Mouse (Mus musculus): ENCODE results near the gene Ttc28. TPM values are rescaled to one million over a fixed set of nuclear protein-coding genes. Genes with fewer than 3 reads are reported as not detected.

The Ttc28 gene
- total RNA-seq, 1 experiment, result 5.8 TPM

DNA sequence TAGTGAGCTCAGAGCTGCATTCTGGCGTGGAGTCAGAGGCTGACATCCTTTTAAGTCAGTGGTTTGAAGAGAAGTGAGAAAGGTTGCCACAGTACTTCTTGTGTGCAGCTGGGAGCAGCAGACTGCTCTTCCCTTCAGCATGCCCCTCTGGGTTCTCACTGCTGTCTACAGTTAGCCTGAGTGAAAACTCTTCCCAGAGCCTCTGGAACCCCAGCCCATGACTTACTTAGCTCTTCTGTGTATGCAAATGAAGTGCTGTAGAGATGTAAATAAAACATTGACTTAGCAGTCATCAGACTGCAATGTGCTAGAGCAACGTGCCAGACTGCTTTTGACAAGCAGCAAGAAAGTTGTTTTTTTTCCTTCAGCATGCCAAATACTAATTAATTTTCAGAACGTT, 70.2 kb downstream of the Ttc28 start:
- no peak overlapping the region for H3K9ac ChIP-seq (ENCODE audit: insufficient read depth, low read depth, low read length, poor library complexity, severe bottlenecking)
- 0 out of 4 replicates have a peak, but pooled peaks cover 0 to 1% of the 10 kb centered on the region in 2 experiments for H3K4me1 ChIP-seq (ENCODE audit: control insufficient read depth in 2 of 2, insufficient read depth in 2 of 2, low read length in 2 of 2, poor library complexity in 1 of 2)
- no peak overlapping the region for H3K4me3 ChIP-seq (ENCODE audit: insufficient read depth in 1 of 2, low read depth in 1 of 2, low read length in 2 of 2, poor library complexity in 1 of 2, severe bottlenecking in 1 of 2)
- H3K9me3 ChIP-seq (ENCODE audit: control insufficient read depth, insufficient read depth, low read depth, low read length), result no peaks in the 10 kb centered on the region
- no peak overlapping the region for H3K27ac ChIP-seq (ENCODE audit: insufficient read depth, low read depth, low read length, poor library complexity, severe bottlenecking)
- TF ChIP-seq ZNF384 (IDR thresholded peaks at IDR 0.05; ENCODE audit: low read depth, low read length) (no peak), HCFC1 (IDR thresholded peaks at IDR 0.05; ENCODE audit: borderline replicate concordance, insufficient read depth, low read length) (no peak), ZC3H11A (IDR thresholded peaks at IDR 0.05; ENCODE audit: borderline replicate concordance, low read depth, low read length) (no peak), CHD2 (IDR thresholded peaks at IDR 0.05; ENCODE audit: low read depth, low read length) (no peak), MAFK (IDR thresholded peaks at IDR 0.05; ENCODE audit: insufficient read depth, low read depth, low read length) (no peak)
- in situ Hi-C loops (cut with MboI; ENCODE audit: low sequenced_read_pairs in 2 of 2, unreplicated experiment in 2 of 2), result no loop called here
- H3K36me3 ChIP-seq (ENCODE audit: control insufficient read depth, insufficient read depth, low read length, poor library complexity, severe bottlenecking), result no peaks in the 10 kb centered on the region
- DNase-seq (ENCODE audit: low read depth, low spot score), result peak; percentile 13

DNA sequence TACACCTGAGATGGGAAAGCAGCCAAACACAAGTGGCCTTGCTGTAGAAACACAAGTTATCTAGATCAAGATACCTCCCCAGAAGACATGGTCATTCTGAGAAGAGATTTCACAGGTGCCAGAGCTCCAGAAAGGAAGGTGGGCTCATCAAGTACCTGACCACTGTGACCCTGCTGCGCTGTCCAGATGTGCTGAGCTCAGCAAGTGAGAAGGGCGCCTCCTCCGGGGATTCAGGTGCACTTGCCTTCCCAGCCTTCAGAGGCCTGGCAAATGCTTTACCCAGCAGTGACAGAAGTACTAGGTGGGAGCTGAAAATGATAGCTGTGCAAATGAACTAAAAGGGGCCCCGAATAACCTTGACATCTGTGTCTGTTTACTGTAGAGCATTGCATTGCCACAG, 78.6 kb downstream of the Ttc28 start:
- no peaks in the 10 kb centered on the region for H3K9me3 ChIP-seq (ENCODE audit: control insufficient read depth, insufficient read depth, low read depth, low read length)
- H3K9ac ChIP-seq (ENCODE audit: insufficient read depth, low read depth, low read length, poor library complexity, severe bottlenecking), result no peak overlapping the region
- H3K36me3 ChIP-seq (ENCODE audit: control insufficient read depth, insufficient read depth, low read length, poor library complexity, severe bottlenecking), result no peaks in the 10 kb centered on the region
- peak; percentile 87 for TF ChIP-seq MAFK (IDR thresholded peaks at IDR 0.05; ENCODE audit: insufficient read depth, low read depth, low read length)
- TF ChIP-seq HCFC1 (IDR thresholded peaks at IDR 0.05; ENCODE audit: borderline replicate concordance, insufficient read depth, low read length), result no peak
- DNase-seq (ENCODE audit: low read depth, low spot score), result no peak
- H3K4me1 ChIP-seq (ENCODE audit: control insufficient read depth in 2 of 2, insufficient read depth in 2 of 2, low read length in 2 of 2, poor library complexity in 1 of 2), result no peaks in the 10 kb centered on the region
- no peak overlapping the region for H3K27ac ChIP-seq (ENCODE audit: insufficient read depth, low read depth, low read length, poor library complexity, severe bottlenecking)
- no peak overlapping the region for H3K4me3 ChIP-seq (ENCODE audit: insufficient read depth in 1 of 2, low read depth in 1 of 2, low read length in 2 of 2, poor library complexity in 1 of 2, severe bottlenecking in 1 of 2)
- in situ Hi-C loops (cut with MboI; ENCODE audit: low sequenced_read_pairs in 2 of 2, unreplicated experiment in 2 of 2), result no loop called here

DNA sequence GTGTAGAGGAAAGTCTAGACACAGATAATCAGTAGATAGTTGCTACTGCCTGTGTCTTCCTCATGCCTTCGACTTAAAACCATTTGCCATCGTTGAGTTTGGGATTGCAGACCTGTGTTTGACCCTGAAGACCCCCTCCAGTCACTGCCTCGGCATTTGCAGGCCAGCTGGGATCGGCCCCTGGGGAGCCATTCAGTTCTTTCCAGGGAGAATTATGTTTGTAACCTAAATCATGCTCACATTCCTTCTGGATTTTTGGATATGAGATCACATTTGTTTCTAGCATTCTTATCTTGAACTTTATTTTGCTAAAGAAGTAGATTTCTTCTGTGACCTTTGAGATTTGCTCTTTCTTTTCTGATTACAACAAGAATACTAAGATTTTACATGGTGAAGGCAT, 80.5 kb downstream of the Ttc28 start:
- no peaks in the 10 kb centered on the region for H3K9me3 ChIP-seq (ENCODE audit: control insufficient read depth, insufficient read depth, low read depth, low read length)
- H3K4me3 ChIP-seq (ENCODE audit: insufficient read depth in 1 of 2, low read depth in 1 of 2, low read length in 2 of 2, poor library complexity in 1 of 2, severe bottlenecking in 1 of 2), result no peak overlapping the region
- no peak overlapping the region for H3K9ac ChIP-seq (ENCODE audit: insufficient read depth, low read depth, low read length, poor library complexity, severe bottlenecking)
- no peak for TF ChIP-seq ZNF384 (IDR thresholded peaks at IDR 0.05; ENCODE audit: low read depth, low read length)
- TF ChIP-seq HCFC1 (IDR thresholded peaks at IDR 0.05; ENCODE audit: borderline replicate concordance, insufficient read depth, low read length), result no peak
- no peak for TF ChIP-seq MAFK (IDR thresholded peaks at IDR 0.05; ENCODE audit: insufficient read depth, low read depth, low read length)
- no peak for TF ChIP-seq CHD2 (IDR thresholded peaks at IDR 0.05; ENCODE audit: low read depth, low read length)
- H3K27ac ChIP-seq (ENCODE audit: insufficient read depth, low read depth, low read length, poor library complexity, severe bottlenecking), result no peak overlapping the region
- H3K4me1 ChIP-seq (ENCODE audit: control insufficient read depth in 2 of 2, insufficient read depth in 2 of 2, low read length in 2 of 2, poor library complexity in 1 of 2), result no peaks in the 10 kb centered on the region
- in situ Hi-C loops (cut with MboI; ENCODE audit: low sequenced_read_pairs in 2 of 2, unreplicated experiment in 2 of 2), result no loop called here
- DNase-seq (ENCODE audit: low read depth, low spot score), result no peak
- H3K36me3 ChIP-seq (ENCODE audit: control insufficient read depth, insufficient read depth, low read length, poor library complexity, severe bottlenecking), result no peaks in the 10 kb centered on the region

DNA sequence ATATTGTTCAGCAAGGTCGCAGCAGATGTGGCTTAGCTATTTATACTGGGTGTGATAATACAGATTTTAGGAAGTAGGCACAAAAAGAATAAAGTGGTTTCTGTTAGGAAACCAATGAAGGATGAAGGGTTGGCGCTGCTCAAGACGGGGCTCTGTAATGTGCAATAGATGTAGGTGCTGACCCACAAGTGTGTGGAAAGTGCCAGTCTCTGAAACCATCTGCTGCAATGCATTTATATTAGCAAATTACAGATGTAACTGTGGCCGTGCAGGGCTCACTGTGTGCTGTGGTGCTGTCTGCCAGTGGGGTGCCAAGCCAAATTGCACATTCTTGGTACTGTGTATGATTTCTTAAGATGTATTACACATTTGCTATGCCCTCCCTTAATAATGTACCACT, 81.3 kb downstream of the Ttc28 start:
- H3K27ac ChIP-seq (ENCODE audit: insufficient read depth, low read depth, low read length, poor library complexity, severe bottlenecking), result no peak overlapping the region
- no peak overlapping the region for H3K4me3 ChIP-seq (ENCODE audit: insufficient read depth in 1 of 2, low read depth in 1 of 2, low read length in 2 of 2, poor library complexity in 1 of 2, severe bottlenecking in 1 of 2)
- H3K36me3 ChIP-seq (ENCODE audit: control insufficient read depth, insufficient read depth, low read length, poor library complexity, severe bottlenecking), result no peaks in the 10 kb centered on the region
- no peaks in the 10 kb centered on the region for H3K4me1 ChIP-seq (ENCODE audit: control insufficient read depth in 2 of 2, insufficient read depth in 2 of 2, low read length in 2 of 2, poor library complexity in 1 of 2)
- in situ Hi-C loops (cut with MboI; ENCODE audit: low sequenced_read_pairs in 2 of 2, unreplicated experiment in 2 of 2), result no loop called here
- H3K9me3 ChIP-seq (ENCODE audit: control insufficient read depth, insufficient read depth, low read depth, low read length), result no peaks in the 10 kb centered on the region
- DNase-seq (ENCODE audit: low read depth, low spot score), result no peak
- TF ChIP-seq HCFC1 (IDR thresholded peaks at IDR 0.05; ENCODE audit: borderline replicate concordance, insufficient read depth, low read length) (no peak), CHD2 (IDR thresholded peaks at IDR 0.05; ENCODE audit: low read depth, low read length) (no peak)
- H3K9ac ChIP-seq (ENCODE audit: insufficient read depth, low read depth, low read length, poor library complexity, severe bottlenecking), result no peak overlapping the region

DNA sequence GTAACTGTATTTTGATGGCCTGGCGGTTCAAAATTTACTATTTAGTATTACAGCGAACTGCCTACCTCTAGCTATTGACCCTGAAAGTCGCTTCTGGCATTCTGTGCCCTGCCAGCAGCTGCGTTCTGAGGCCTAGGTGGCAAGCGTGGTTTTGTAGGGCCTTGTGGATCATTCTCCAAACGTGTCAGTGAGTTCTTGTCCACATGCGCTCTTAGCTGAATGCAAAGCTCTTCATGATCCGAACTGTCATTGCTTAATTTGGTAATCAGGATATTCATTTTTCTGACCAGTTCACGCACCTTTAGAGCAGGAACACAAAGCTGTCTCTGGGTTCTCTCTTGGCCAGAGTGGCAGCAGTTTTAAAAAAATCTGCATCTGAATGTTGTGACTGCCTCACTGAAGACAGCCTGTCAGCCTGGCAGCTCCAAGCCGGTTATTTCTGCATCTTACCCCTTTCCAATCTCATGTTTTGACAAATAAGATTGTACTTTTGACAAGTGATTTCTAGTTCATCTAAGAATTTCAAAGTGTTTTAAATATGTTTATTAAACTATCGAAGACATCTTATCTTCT, 88.0 kb downstream of the Ttc28 start:
- no peak for TF ChIP-seq ZNF384 (IDR thresholded peaks at IDR 0.05; ENCODE audit: low read depth, low read length)
- in situ Hi-C loops (cut with MboI; ENCODE audit: low sequenced_read_pairs in 2 of 2, unreplicated experiment in 2 of 2), result no loop called here
- Histone ChIP-seq H3K4me3 (ENCODE audit: insufficient read depth in 1 of 2, low read depth in 1 of 2, low read length in 2 of 2, poor library complexity in 1 of 2, severe bottlenecking in 1 of 2) (no peak overlapping the region), H3K27ac (ENCODE audit: insufficient read depth, low read depth, low read length, poor library complexity, severe bottlenecking) (no peak overlapping the region), H3K4me1 (ENCODE audit: control insufficient read depth in 2 of 2, insufficient read depth in 2 of 2, low read length in 2 of 2, poor library complexity in 1 of 2) (no peaks in the 10 kb centered on the region), H3K9me3 (ENCODE audit: control insufficient read depth, insufficient read depth, low read depth, low read length) (no peaks in the 10 kb centered on the region), H3K9ac (ENCODE audit: insufficient read depth, low read depth, low read length, poor library complexity, severe bottlenecking) (no peak overlapping the region), H3K36me3 (ENCODE audit: control insufficient read depth, insufficient read depth, low read length, poor library complexity, severe bottlenecking) (no peaks in the 10 kb centered on the region)
- no peak for DNase-seq (ENCODE audit: low read depth, low spot score)
